Mouse (Mus musculus) Patski (cell line): ENCODE measurements around the gene Odf3b. TPM values are rescaled to one million over a fixed set of nuclear protein-coding genes. Genes with fewer than 3 reads are reported as not detected.

ENCODE experiments used
- ATAC-seq: fragments of 100-300 bp; one replicate; pipeline ENCODE4 v1.8.0; 2021
- CTCF ChIA-PET: fragments of 350-600 bp; sonication (Branson Sonifier 250); formaldehyde crosslinking; loops from one replicate; lab custom pipeline; 2022; ENCODE audit warnings: inconsistent platforms; lab: Charles Lee
- POLR2A ChIA-PET: fragments of 350-600 bp; sonication (Branson Sonifier 250); formaldehyde crosslinking; loops from one replicate; lab custom pipeline; 2022; ENCODE audit warnings: antibody characterized with exemption, inconsistent platforms; lab: Charles Lee
- DNase-seq: peaks from one replicate; pipeline ENCODE4 v3.0.0-alpha.2; 2011; ENCODE audit warnings: low read depth, low spot score
- H3K27me3 ChIP-seq: fragments of 371-371 bp; one replicate; pipeline ENCODE4 v1.5.1; 2021
- CTCF ChIP-seq: fragments of 100-300 bp; IDR thresholded peaks from one replicate; pipeline ENCODE4 v1.5.1; 2021
- in situ Hi-C: fragments of 300-500 bp; cut with MboI; formaldehyde crosslinking; loops from 3 replicates; pipeline ENCODE4 v1.11.1; 2018; ENCODE audit warnings: low pct_unique_long_range_greater_than_20kb, mixed read lengths
- polyA plus RNA-seq: library from polyadenylated mRNA; unstranded; gene quantifications from one replicate; pipeline ENCODE4 v1.2.3, GENCODE M21; 2021

The Odf3b gene
- 0.36 TPM for polyA plus RNA-seq

DNA sequence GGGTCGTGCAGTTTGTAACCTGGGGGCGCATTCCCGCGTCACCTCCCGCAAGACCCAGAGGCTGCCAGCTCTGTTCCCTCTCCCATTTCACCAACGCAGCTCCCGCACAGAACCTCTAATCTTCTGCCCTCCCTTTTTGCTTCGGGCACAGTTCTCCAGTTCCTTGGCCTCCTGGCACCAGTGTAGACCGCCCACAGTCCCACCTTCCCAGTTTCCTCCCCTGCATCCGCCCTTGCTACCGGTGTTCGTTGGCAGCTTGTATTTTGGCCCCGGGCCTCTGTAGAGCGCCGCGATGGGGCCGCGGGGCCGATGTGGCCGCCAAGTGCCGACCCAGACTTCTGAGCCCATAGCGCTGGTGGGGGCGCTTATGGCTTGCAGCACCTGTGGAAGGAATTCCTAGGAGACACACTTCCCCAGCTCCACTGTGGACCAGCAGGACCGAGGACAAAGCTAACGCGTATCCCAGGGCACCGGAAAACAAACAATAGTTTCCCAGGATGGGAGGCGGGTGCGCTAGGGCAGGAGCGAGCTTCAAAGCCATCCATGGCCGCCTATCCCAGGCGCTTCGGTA is at the start of gene Odf3b:
Gene Odf3b (minus strand): TSS at position 452 of the 571 bp plus-strand sequence.
- ATAC-seq (no peak), DNase-seq (no peak)
- ChIA-PET POLR2A (no interaction called here), CTCF (no interaction called here)
- TF ChIP-seq CTCF, result no peak
- in situ Hi-C loops, result loop anchor here (10.0 kb wide), 1 partner anchor 554 kb away; no protein-coding TSS in a partner anchor
- peaks cover 34% of the 10 kb centered on the region for H3K27me3 ChIP-seq

DNA sequence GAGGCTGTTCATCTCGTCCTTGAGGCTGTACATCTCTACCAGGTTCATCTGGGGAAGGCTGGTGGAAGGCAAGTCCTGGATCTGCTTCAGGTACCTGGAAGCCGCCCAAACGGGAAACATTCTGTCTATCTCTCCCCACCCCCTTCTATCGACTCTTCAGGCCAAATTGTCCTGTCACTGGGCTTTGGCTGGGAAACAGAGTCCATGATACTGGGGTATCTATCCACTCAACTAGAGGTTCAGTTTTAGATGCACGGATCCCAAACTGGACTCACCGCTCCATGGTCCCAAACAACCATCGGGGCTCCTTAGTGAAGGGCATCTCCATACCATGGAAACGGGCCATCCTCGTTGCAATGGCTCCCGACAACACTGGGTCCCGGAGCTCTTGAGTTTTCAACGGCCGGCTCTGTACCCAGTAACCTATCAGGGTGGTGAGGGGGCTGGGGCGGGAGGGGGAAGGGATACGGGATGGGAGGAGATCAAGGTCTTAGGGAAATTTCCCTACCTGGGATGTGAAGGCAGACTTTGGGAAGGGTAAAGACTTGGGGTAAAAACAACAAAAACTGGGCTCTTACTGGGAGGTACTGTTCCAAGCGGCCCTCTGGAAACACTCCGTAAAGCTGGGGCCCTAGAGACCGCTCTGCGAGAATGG is 49.2 kb upstream of the Odf3b start:
- ATAC-seq (no peak), DNase-seq (no peak)
- in situ Hi-C loops, result no loop called here
- TF ChIP-seq CTCF, result no peak
- POLR2A ChIA-PET, result no interaction called here
- no peaks in the 10 kb centered on the region for H3K27me3 ChIP-seq
- CTCF ChIA-PET, result no interaction called here

DNA sequence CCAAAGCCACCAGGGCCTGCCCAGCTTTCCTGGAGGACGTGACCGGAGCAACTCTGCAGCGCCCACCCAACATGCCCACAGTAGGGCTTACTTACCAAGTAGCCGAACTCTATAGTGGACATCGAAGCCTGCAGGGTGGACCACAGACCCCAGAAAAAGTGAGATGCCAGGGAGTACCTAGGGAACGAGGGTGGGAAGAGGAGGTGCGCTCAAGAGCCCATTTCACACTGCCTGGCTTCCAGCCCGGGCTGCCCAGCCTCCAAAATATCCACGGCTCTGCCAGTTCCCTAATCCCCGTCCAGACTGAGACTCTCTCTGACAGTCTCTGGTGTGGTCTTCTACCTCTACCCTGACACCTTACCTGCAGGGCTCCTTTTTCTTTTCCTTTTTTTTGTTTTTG is 47.6 kb upstream of the Odf3b start:
- POLR2A ChIA-PET, result no interaction called here
- ATAC-seq, result no peak
- TF ChIP-seq CTCF, result no peak
- H3K27me3 ChIP-seq, result no peaks in the 10 kb centered on the region
- no peak for DNase-seq
- CTCF ChIA-PET, result no interaction called here
- in situ Hi-C loops, result no loop called here

DNA sequence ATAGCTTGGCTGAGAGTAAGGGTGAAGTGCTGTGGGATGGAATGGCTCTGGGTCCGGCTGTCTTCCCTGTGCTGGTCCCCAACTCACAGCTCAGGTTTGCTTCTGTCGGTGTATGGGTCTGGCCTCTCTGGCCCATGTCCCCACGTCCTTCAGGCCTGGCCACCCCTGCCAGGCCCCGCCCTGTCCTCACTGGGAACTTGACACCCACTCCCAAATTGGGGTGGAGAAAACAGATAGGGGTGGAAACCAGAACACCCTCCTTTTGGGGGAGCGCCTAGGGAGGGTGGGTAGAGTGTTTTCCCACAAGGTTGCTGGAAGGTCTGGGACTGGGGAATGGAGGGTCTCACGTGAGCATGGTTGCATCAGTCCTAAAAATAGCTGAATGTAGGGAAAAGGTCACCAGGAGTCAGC is 46.6 kb upstream of the Odf3b start, which contains the start of gene Cpt1b:
Gene Cpt1b (minus strand): TSS at position 153 of the 411 bp plus-strand sequence.
- CTCF ChIA-PET, result no interaction called here
- H3K27me3 ChIP-seq, result no peaks in the 10 kb centered on the region
- POLR2A ChIA-PET, result no interaction called here
- no peak for ATAC-seq
- TF ChIP-seq CTCF, result no peak
- DNase-seq, result no peak
- in situ Hi-C loops, result no loop called here

DNA sequence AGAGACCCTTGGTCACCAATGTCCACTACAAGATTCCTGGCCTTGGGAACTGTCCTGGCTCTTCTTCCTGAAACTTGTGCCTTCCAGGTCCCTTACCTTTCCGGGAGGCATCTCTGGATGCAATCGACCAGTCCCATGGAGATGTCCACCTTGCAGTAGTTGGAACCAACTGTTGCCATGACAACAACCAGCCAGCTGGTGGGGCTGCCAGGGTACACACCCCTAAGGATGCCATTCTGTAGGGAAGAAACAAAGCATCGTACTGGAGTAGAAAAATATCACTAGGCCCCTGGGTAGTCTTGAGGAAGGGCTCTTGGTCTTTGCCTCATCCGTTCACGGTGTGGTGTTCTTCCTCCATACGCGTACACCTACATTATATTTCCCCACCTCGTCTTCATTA is 45.5 kb upstream of the Odf3b start:
- in situ Hi-C loops, result no loop called here
- H3K27me3 ChIP-seq, result no peaks in the 10 kb centered on the region
- ChIA-PET CTCF (no interaction called here), POLR2A (no interaction called here)
- TF ChIP-seq CTCF, result no peak
- ATAC-seq, result no peak
- DNase-seq, result no peak

DNA sequence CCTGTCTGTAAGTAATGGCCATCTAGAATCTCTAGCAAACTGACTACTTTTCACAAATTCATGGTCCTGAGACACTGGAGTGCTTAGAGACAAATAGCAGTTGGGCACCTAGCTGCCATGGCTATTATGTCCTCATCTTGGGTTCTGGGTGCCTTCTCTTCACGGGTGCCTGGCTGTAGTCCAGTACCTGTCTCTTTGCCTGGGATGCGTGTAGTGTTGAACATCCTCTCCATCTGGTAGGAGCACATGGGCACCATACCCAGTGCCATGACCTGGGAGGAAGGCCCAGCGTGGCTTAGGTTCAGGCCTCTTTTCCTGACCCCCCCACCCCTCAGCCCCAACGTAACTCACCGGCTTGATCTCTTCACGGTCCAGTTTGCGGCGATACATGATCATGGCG is 42.9 kb upstream of the Odf3b start:
- TF ChIP-seq CTCF, result no peak
- no peaks in the 10 kb centered on the region for H3K27me3 ChIP-seq
- in situ Hi-C loops, result no loop called here
- POLR2A ChIA-PET, result no interaction called here
- DNase-seq (no peak), ATAC-seq (no peak)
- CTCF ChIA-PET, result no interaction called here

DNA sequence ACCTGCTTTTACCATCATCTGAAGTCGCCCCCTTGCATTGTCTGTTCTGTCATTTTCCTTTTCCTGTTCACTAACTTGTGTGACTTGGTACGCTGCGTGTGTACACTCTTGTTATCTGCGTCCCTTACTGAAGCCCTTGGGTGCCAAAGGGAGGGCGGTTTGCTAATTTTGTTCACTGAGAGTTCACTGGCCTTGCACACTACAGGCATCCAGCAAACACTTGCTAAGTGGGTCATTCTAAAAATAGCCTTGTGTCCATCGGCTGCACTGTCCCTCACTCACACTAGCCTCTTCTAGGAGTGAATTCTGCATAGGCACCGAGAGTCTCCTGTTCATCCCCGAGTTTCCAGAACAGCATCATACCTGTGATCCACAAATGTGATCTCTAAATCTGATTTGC is 36.2 kb upstream of the Odf3b start:
- DNase-seq, result no peak
- in situ Hi-C loops, result no loop called here
- CTCF ChIA-PET, result interaction anchor here (0.8 to 2.0 kb wide), 2 partner anchors 18 to 23 kb away, joined by 3 to 6 read pairs; no protein-coding TSS in a partner anchor
- ATAC-seq, result no peak
- POLR2A ChIA-PET, result no interaction called here
- no peak for TF ChIP-seq CTCF
- no peaks in the 10 kb centered on the region for H3K27me3 ChIP-seq

DNA sequence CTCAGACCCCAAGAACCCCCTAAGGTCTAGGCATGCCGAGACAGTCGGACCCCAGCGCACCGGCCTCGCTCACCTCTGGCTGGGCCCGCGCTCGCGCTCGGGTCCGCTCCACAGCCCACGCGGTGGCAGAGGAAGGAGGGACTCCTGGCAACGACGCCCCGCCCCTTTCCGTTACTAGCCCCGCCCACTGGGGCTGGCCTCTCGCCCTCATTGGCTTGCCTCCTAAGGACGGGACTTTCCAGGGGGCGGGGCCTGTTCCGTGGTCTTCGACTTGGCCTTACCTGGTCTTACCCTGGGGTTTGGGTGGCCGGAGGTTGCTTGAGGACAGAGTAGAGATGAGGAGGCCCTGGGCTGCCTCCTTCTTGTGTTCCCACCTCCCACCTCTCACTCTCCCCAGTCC is 31.0 kb upstream of the Odf3b start, which contains the start of gene Syce3:
Gene Syce3 (minus strand): TSS at position 386 of the 400 bp plus-strand sequence.
- ChIA-PET CTCF (no interaction called here), POLR2A (no interaction called here)
- in situ Hi-C loops, result no loop called here
- no peak for TF ChIP-seq CTCF
- H3K27me3 ChIP-seq, result no peaks in the 10 kb centered on the region
- DNase-seq, result no peak
- no peak for ATAC-seq

DNA sequence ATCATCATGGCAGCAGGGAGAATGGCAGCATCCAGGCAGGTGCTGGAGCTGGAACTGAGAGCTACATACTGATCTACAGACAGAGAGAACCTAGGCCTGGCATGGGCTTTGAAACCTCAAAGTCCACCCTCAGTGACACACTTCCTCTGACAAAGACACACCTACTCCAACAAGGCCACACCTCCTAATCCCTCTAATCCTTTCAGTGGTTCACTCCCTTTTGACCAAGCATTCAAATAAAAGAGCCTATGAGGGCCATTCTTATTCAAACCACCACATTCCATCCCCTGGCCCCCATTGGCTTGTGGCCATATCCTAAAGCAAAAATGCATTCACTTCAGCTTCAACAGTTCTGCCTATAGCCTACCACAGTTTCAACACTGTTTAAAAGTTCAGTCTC is 27.6 kb upstream of the Odf3b start:
- CTCF ChIA-PET, result no interaction called here
- DNase-seq, result no peak
- no peak for TF ChIP-seq CTCF
- POLR2A ChIA-PET, result no interaction called here
- peaks cover 12% of the 10 kb centered on the region for H3K27me3 ChIP-seq
- in situ Hi-C loops, result no loop called here
- ATAC-seq, result no peak

DNA sequence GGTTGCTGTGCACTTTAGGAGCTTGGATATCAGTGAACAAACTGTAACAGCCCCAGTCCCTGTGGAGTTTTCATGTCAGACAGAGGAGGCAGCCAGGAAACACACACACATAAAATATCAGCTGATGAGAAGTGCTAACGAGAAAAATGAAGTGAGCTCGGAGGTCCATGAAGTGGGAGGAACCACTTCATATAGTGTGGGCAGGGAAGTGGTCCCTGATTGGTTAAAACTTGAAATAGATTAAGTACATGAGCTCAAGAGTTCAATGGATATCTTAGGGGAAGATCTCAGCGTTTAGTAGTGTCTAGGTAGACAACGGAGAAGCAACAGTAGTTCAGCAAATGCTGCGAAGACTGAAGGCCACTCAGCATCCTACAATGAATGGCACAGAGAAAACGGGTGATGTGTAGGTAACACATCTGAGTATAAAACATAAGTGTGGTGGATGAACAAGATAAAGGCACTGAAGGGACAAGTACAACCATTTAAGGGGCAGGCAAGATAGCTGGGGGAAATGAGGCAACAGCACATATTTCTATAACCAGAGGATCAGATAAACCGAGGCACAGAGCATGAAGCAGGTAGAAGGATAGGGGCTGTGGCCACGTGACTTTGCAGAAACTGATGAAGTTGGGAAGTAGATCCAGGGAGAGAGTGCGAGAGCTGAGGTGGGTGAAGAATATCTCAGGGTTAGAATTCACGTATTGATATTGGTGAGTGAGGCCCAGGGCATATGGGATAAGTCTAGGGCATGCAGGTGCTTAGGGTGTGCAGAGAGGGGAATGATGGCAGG is 25.9 kb upstream of the Odf3b start:
- H3K27me3 ChIP-seq, result peaks cover 20% of the 10 kb centered on the region
- in situ Hi-C loops, result no loop called here
- ATAC-seq (no peak), DNase-seq (no peak)
- CTCF ChIA-PET, result no interaction called here
- no peak for TF ChIP-seq CTCF
- POLR2A ChIA-PET, result no interaction called here

DNA sequence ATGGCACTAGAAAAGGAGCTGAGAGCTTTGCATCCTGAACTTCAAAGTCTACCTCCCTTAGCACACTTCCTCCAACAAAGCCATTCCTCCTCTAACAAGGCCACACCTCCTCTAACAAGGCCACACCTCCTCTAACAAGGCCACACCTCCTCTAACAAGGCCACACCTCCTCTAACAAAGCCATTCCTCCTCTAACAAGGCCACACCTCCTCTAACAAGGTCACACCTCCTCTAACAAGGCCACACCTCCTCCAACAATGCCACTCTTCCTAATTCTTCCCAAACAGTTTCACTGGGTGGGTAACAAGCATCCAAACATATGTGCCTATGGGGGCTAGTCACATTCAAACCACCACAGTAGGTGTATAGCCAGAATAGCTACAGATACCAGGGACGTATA is 23.4 kb upstream of the Odf3b start:
- ATAC-seq, result no peak
- in situ Hi-C loops, result no loop called here

More for the DNA sequence above, 23.4 kb upstream of the Odf3b start:
- no peak for DNase-seq
- ChIA-PET POLR2A (no interaction called here), CTCF (no interaction called here)
- H3K27me3 ChIP-seq, result peaks cover 25% of the 10 kb centered on the region
- no peak for TF ChIP-seq CTCF
